Mouse (Mus musculus) small intestine, adult 2 months (tissue): ENCODE data around the gene Epha3. TPM values are rescaled to one million over a fixed set of nuclear protein-coding genes. Genes with fewer than 3 reads are reported as not detected.

Experiments
- H3K27ac ChIP-seq: fragments of 200-500 bp; 2 replicates; pipeline ENCODE4 v1.5.1; 2012; ENCODE audit warnings: low read depth, low read length, control low read depth, inconsistent platforms; ENCODE audit not compliant: insufficient read depth
- H3K27me3 ChIP-seq: fragments of 200-500 bp; 2 replicates; pipeline ENCODE4 v1.6.1; 2012; ENCODE audit warnings: mild to moderate bottlenecking, moderate library complexity, low read length, inconsistent platforms; ENCODE audit not compliant: control insufficient read depth, insufficient read depth
- H3K36me3 ChIP-seq: fragments of 200-500 bp; 2 replicates; pipeline ENCODE4 v1.6.1; 2012; ENCODE audit warnings: mild to moderate bottlenecking, low read length, control low read depth, inconsistent platforms; ENCODE audit not compliant: control insufficient read depth, insufficient read depth
- H3K4me1 ChIP-seq: fragments of 200-500 bp; 2 replicates; pipeline ENCODE4 v1.6.1; 2012; ENCODE audit warnings: low read length, inconsistent platforms, mixed read lengths; ENCODE audit not compliant: control insufficient read depth, insufficient read depth, insufficient read length
- H3K4me3 ChIP-seq: fragments of 200-500 bp; 2 replicates; pipeline ENCODE4 v1.5.1; 2012; ENCODE audit warnings: low read depth, mild to moderate bottlenecking, control low read depth, inconsistent platforms, low read length, moderate library complexity
- CTCF ChIP-seq: fragments of 200-500 bp; IDR thresholded peaks from 2 replicates; pipeline ENCODE4 v1.5.1; 2012; ENCODE audit warnings: low read depth, mild to moderate bottlenecking, control low read depth, inconsistent platforms, low read length, moderate library complexity, mixed read lengths; ENCODE audit not compliant: insufficient replicate concordance, insufficient read length; ENCODE audit errors: extremely low read depth
- POLR2A ChIP-seq: fragments of 200-500 bp; IDR thresholded peaks from 2 replicates; pipeline ENCODE4 v1.6.1; 2012; ENCODE audit warnings: low read depth, mild to moderate bottlenecking, control low read depth, inconsistent platforms, low read length, moderate library complexity
- WGBS: fragments of 180-500 bp; shearing (Covaris S2); methylation state at CpG from one replicate; pipeline ENCODE4 v1.1.7; 2018; 5-methylcytosine and 5-hydroxymethylcytosine counted together
- polyA plus RNA-seq: library from polyadenylated mRNA; depleted of rRNA; stranded (reverse); fragments of >200 nt; gene quantifications from 2 replicates; pipeline ENCODE4 v1.2.3, GENCODE M21; 2012; rRNA removed

Epha3 gene
- 0.05 and 0.13 TPM in 2 replicates for polyA plus RNA-seq

GRCm38 (mm10) chr16:63863913-63864330 is at the start of gene Epha3:
Gene Epha3 (minus strand): TSS chr16:63864175.
- TF ChIP-seq CTCF = no peak
- Histone ChIP-seq H3K36me3 (no peaks in the 10 kb centered on the region), H3K27ac (no peak within 1 kb of the TSS), H3K4me1 (peaks cover 5% of the 10 kb centered on the region; the same call in 1 of the 2 replicates), H3K27me3 (peaks cover 3% of the 10 kb centered on the region; the same call in 1 of the 2 replicates), H3K4me3 (peak within 1 kb of the TSS; percentile 69)
- WGBS = 1% methylated on average over 28 of the region's 28 CpGs

GRCm38 (mm10) chr16:63903425-63903824 is 39.5 kb upstream of the Epha3 start:
- H3K36me3 ChIP-seq = no peaks in the 10 kb centered on the region
- WGBS = 58% methylated on average over 13 of the region's 13 CpGs
- H3K27ac ChIP-seq = no peak overlapping the region
- H3K4me3 ChIP-seq = no peak overlapping the region
- no peaks in the 10 kb centered on the region for H3K27me3 ChIP-seq
- no peaks in the 10 kb centered on the region for H3K4me1 ChIP-seq
- no peak for TF ChIP-seq CTCF
- no peak for TF ChIP-seq POLR2A

DNA sequence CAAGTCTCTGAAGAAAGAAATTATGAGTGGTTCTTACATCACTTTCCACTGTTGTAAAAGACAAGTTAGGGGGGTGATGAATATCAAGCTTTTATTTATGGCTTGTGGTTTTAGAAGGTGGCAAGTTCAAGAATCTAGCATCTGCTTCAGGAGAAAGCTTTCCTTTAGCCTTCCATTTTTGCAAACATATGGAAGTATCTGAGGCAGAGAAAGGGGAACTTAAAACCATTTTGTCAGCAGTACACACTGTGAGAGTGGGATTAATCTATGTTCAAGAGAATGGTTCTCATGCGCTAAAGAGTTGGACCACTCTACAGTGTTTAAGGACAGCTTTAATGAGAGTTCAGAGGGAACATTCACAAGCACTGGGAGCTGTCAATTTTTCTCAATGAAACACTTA is 17.2 kb upstream of the Epha3 start:
- no peaks in the 10 kb centered on the region for H3K4me1 ChIP-seq
- no peaks in the 10 kb centered on the region for H3K27me3 ChIP-seq
- no peak overlapping the region for H3K27ac ChIP-seq
- H3K4me3 ChIP-seq = no peak overlapping the region
- 85% methylated on average over 1 of the region's 1 CpGs for WGBS
- no peaks in the 10 kb centered on the region for H3K36me3 ChIP-seq
- no peak for TF ChIP-seq CTCF

- Histone ChIP-seq H3K27ac (no peak overlapping the region), H3K27me3 (no peaks in the 10 kb centered on the region), H3K4me3 (no peak overlapping the region), H3K36me3 (no peaks in the 10 kb centered on the region), H3K4me1 (no peaks in the 10 kb centered on the region)
- 10% methylated on average over 7 of the region's 7 CpGs for WGBS
- peak; percentile 83; the same call in 1 of the 2 replicates for TF ChIP-seq CTCF
- no peak for TF ChIP-seq POLR2A
Observed at GRCm38 (mm10) chr16:63872313-63872712, 8.3 kb upstream of the Epha3 start.

DNA sequence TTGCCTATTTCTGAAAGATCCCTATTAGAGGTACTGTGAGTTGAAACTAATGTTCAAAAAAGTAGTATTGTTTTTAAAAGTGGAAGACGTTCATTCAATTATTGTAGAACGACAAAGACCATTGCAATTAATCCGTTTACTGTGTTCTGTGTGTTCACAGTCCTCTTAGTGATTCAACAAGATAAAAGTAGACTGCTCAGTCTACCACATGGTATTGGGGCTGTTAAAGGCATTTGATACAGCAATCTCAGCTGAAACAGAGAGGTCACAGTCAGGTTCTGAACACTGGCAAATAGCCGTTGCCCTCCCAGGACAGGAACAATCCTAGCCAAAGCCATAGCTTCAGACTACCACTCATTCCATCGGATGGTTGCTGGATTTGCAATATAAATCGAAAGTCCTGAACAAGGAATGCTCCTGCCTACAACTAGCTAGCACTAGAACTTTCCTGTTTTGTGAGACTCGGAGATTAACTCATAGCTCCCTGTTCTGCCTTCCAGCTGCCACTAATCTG is 545 bp upstream of the Epha3 start:
- peaks cover 5% of the 10 kb centered on the region; the same call in 1 of the 2 replicates for H3K4me1 ChIP-seq
- 23% methylated on average over 7 of the region's 7 CpGs for WGBS

DNA sequence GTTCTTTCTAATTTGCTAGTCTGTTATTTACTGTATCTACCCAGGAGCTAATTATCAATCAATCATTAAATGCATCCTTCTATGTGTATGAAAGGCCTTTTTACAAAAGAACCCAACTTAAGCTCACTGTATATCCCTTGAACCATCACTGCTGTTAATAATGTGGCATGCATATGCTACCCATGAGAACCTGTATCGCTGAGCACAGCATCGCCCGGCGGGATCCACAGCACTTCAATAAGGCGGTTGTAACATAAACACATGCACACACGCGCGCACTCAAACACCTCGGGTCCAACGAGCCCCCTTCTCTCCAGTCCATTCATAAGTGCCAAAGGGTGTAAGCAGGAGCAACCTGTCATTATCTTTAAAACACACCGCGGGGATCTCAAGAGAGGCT is 794 bp downstream of the Epha3 start:
- no peak for TF ChIP-seq POLR2A
- no peak for TF ChIP-seq CTCF
- 5% methylated on average over 12 of the region's 12 CpGs for WGBS
- Histone ChIP-seq H3K4me3 (no peak overlapping the region; the same call in 1 of the 2 replicates), H3K36me3 (no peaks in the 10 kb centered on the region), H3K27me3 (peaks cover 3% of the 10 kb centered on the region; the same call in 1 of the 2 replicates), H3K4me1 (peaks cover 5% of the 10 kb centered on the region; the same call in 1 of the 2 replicates), H3K27ac (no peak overlapping the region)

More for the DNA sequence above, 545 bp upstream of the Epha3 start:
- no peak overlapping the region for H3K27ac ChIP-seq
- peaks cover 3% of the 10 kb centered on the region; the same call in 1 of the 2 replicates for H3K27me3 ChIP-seq
- H3K36me3 ChIP-seq = no peaks in the 10 kb centered on the region
- TF ChIP-seq CTCF (no peak), POLR2A (no peak)
- peak overlapping the region; percentile 69 for H3K4me3 ChIP-seq

DNA sequence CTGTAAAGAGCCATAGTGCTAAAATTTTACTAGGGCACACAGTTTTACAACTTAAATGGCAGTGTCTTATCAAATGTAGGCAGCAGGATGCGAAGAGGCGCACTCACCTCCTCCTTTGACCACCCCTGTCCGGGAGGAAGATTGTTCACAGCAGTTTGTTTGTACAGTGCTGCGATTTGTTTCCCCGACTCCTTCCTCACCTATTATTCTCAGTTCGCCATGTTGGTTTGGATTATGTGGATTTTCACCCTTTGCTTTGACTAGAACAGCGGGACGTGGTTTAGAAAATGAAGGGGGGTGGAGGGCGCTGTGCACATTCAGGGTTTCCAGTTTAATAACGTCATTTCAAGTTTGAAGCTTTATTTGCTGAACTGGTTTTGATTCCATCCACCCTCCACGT is 6.4 kb downstream of the Epha3 start:
- H3K27me3 ChIP-seq = no peaks in the 10 kb centered on the region
- no peak overlapping the region for H3K4me3 ChIP-seq
- 4% methylated on average over 11 of the region's 11 CpGs for WGBS
- no peak for TF ChIP-seq CTCF
- TF ChIP-seq POLR2A = no peak
- H3K4me1 ChIP-seq = no peaks in the 10 kb centered on the region
- H3K27ac ChIP-seq = no peak overlapping the region
- H3K36me3 ChIP-seq = no peaks in the 10 kb centered on the region
